Mouse (Mus musculus) adrenal gland, adult 8-10 months (tissue): Measurements from ENCODE around the gene P2ry12. TPM values are rescaled to one million over a fixed set of nuclear protein-coding genes. Genes with fewer than 3 reads are reported as not detected.

Experiments used
- DNase-seq: peaks from one replicate; pipeline ENCODE4 v3.0.0; 2022
- total RNA-seq, 4 experiments: library from RNA; stranded (reverse); gene quantifications; 2 replicates each; pipeline ENCODE4 v1.2.4; 2022

P2ry12 gene
- total RNA-seq: 1 to 10 TPM; 1.2 to 4.8 (median 2.4) TPM

DNA sequence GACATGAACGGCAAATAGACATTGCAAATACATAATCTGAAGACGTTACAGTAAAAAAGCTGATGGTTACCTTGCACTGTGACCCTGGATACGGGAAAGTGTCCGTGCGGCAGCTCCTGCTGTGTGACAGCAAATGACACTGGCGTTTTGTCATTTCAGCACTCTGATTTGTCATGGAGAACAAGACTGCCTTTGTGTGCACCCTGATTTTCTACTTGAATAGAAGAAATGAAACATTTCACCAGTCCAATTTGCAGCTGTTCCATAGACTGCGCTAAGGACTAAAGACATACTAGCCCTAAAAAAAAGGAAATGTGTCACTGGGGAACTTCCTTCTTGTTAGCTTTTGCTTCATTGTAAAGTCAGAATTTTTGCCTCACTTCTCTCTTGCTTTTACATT is at the start of gene P2ry12:
Gene P2ry12 (minus strand): TSS at position 168 of the 400 bp plus-strand sequence.
- no peak for DNase-seq

DNA sequence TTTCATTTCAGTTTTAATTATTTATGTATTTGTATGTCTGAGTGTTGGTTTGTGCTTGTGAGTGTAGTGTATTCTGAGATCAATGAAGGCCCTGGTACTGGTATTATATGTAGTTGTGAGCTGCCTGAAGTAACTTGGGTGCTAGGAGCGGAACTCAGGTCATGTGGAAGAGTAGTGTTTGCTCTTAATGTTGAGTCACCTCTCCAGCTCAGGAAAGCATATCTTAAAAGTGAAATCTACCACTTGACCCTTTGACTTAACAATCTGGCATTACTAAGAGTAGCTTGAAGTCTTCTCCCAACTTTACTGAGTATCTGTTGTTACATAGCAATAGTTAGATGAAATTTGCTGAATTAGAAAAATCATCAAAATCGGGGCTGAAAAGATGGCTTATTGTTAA is 42.8 kb upstream of the P2ry12 start:
- DNase-seq: no peak

DNA sequence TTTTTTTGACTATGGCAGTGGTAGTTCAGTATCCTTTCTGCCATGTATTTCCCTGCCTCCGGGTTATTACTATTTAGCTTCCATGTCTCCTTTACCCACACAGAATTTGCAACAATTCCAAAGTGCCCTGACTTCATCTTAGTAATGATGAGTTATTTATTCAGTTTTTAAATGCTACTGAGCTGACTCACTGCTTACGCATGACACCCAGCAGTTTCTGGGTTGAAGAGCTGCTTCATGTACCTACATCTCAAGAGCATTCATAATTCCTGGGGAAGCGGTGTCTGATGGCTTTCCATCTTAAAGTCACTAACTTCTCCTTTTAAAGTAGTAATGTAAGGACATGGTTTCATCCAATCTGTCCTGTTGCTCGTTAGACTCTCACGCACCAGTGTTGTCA is 42.3 kb upstream of the P2ry12 start:
- no peak for DNase-seq

DNA sequence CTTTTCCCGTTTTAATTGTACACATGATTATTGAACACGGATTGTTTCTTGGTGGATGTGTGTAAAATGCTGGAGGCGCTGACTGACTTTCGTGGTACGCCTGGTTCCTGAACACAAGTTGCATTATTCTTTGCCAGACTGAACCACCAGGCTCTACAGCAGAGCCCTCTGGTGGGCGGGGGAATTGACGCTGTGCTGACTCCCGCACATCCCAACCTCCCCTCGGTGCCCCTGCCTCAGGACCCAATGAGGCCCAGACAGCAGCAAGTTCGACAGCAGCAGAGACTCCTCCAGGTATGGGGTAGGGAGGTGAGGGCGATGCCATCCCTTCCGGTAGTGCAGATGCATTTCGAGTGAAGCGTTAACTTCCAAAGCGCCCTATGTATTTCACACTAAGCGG is 35.0 kb upstream of the P2ry12 start:
- no peak for DNase-seq

DNA sequence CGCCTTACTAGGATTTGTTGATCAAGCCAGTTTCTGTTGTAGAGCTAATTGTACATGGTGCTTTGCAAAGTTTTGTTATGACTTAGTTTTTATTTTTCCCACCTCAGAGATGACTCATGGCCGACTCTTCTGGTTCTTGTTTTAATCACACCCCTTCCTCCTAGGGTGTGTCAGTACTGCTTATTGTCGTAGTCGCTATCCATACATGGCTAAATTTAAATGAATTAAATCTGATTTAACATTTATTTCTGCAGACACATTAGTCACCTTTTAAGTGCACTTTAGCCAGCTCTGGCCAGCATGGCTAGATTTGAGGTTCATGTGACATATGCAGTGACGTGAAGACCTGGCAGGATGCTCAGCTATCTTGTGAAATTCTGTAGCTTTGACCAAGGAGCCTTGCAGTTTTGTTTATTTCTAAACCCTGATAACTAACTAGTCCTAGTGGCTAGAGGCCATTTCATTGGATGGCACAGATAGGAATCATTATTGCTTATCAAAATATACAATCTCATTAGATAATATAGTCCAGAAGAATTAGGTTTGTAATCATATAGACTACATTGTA is 34.0 kb upstream of the P2ry12 start:
- DNase-seq: no peak

DNA sequence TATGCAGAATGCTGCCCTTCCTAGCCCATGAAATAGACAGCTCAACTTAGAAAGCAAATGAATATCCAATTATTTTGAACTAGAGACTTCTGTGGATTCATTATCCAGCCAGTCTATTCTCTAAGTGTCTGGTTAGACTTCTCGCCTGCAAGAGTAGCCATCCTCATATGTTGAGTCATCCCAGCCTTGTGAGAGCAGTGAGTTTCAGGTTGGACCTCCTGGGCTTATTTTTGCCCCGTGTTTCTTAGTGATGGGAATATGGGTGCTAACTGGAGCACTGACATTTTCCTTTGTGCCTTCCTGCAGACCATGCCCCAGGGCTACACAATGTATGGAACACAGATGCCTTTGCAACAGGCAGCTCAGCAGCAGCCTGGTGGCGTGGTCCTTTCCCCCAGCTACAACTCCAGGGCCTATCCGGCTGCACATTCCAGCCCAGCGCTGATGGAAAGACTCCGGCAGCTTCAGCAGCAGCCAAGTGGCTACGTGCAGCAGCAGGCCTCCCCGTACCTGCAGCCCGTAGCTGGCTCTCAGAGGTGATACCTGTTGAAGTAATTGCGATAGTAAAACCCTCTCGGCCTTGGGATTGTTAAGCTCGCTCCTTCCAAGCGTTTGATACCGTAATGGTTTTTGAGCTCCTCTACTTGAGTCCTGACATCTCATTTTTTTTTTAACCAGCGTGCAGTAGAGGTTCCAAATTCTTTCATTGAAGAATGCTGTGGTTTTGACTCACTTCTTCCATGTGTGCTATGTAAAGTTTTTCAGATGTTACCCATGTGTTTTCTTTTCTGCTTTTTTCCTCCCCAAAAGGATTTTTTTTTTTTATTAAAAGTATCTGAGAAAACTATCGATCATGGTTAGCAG is 33.3 kb upstream of the P2ry12 start:
- no peak for DNase-seq

DNA sequence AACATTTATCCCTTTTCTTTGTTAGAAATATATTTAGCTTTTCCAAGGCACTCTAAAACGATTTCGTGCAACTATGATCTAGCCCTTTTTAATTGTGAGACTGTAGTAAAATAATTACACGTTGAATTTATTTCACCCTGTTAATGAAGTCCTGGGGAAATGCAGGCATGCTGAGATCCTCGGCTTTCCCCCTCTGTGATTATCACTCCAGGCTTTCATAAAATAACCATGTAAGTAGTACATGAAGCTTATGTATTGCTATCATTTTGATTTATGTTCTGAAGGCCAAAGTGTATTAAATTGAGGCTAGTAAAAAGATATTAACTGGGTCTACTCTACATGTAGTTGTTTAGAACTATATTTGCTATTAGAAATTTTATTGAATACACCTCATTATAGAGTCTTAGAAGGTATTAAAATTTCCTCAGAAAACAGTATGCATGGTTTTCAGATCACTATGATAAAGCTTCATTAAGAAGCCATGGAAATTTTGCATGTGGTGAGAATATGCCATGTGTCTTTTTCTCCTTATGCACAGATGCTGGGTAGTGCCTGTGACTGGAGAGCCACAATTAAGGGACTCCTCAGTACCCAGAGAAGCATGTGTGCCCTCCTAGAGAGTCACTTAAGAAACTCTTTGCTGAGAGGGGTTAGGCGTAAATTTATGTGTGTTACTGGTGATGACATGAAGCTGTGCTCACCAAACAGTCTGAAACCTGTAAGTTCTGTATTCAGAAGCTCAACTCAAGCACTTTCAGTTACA is 30.9 kb upstream of the P2ry12 start:
- no peak for DNase-seq

DNA sequence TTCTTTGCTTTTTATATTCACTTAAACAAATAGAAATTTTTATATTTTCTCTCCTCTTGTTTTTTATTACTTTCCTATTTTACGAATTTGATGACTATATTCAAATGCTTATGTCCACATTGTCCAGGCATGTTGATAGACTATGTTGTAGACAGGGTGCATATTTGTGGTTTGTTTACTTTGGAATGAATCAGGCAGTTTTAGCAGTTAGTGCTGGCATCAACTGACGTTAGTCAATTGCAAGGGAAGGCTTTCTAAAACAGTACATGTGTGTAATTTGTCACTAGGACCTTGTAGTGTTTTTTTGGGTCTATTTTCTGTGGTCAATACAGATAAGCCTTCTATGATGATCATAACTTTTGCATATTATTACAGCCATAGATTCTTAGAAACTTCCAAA is 27.9 kb upstream of the P2ry12 start:
- no peak for DNase-seq

DNA sequence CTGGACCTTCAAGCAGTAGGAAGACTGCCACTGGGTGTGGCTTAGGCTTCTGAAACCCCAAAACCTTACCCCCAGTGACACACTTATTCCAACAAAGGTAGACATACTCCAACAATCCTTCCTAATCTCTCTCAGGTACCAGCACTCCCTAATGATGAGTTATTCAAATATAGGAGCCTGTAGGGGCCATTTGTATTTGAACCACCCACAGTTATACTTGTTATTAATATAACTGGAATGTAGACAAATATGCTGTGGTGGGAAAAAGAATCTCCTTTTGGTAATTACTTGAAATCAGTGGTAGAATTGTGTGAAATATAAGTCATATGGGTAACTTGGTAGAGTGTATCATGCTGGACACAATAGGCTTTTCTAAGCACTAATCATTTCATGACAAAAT is 15.9 kb upstream of the P2ry12 start:
- no peak for DNase-seq

DNA sequence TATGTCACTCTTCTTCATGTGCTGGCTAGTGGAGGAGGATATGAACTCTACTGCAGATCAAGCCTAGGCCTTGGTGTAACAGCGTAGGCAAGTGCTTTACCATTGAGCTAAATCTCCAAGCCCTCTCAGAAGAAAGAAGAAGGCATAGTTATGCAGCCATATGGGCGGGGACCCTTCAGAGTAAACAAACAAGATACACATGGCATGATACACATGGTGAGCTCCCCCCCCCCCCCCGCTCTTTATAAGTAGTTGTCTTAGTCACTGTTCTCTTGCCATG is 15.5 kb upstream of the P2ry12 start:
- no peak for DNase-seq

DNA sequence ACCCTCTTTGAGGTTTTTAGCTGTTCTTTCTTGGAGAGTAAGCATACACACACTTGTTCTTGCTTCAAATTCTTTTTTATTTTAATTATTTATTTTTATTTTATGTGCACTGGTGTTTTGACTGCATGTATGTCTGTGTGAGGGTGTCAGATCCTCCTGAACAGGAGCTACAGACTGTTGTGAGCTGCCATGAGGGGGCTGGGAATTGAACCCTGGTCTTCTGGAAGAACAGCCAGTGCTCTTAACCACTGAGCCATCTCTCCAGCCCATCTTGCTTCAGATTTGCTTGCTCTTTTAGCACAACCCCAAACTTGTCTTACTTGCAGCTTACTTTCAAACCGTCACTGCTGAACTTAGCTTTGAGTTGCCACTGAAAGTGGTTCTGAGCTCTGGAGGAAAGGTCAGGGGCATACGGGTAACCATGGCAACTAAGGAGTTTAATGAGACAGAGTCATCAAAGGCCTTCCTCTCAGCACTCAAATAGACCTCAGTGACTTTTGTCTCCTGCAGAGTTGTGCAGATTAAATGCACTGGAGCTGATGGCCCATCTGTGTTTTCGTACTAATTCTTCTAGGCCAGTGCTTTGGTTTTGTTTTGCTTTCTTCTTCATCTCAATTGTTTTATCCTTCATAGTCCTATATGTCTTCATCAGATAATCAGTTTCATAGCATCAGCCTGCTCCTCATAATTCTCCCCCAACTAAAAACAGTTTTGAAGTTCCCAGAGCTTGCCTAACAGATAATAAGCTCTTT is 15.0 kb upstream of the P2ry12 start:
- peak; percentile 61 for DNase-seq

DNA sequence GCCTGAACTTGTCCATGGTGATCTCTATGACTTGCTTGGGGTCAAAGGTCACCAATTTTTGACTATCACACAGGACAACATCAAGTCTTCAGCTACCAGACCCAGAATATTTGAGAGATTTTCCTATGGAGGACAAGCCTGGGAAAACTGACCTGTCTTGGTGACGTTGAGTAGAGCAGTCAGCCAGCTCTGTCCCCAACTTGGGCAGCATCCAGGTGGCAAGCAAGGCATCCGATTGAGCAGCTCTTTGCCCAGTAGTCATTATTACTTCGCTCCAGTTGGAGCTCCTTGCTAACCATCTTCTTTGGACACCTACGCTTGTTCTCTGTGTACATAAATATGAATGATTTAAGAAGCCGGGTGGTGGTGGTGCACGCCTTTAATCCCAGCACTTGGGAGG is 8.1 kb upstream of the P2ry12 start:
- DNase-seq: no peak

DNA sequence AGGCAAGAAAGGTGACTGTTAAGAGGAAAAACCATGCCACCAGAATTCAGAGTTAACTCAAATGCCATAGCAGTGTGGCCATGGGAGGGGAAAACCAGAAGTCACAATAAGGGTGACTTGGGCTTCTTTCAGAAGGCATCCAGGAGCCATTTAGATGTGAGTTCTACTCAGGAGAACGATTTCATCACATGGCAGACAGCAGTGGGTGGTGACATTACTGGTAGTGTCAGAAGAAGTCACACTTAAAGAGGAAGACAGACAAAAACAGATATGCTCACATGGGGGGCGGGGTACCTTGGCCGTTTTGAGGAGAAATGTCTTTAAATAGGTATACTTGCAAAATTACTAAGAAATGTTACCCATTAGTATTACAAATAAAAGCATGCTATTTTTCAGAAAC is 1.3 kb upstream of the P2ry12 start:
- DNase-seq: no peak

DNA sequence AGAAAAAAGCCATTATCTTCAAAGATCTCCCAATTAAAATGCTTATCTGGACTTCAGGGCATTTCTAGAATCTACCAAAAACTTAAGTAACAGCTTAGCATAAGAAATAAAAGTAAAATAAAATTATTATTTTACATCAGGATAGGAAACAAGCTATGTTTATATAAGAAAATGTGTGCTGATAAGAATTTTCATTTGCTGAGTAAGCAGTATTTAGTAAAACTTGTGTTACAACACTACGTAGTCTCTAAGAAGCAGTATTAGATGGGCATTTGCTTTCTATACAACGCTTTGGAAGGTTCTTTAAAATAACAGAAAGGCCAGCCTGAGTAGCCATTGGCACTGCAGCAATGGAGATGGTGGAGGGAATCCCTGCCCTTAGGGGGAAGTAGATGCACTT is 746 bp upstream of the P2ry12 start:
- DNase-seq: no peak

DNA sequence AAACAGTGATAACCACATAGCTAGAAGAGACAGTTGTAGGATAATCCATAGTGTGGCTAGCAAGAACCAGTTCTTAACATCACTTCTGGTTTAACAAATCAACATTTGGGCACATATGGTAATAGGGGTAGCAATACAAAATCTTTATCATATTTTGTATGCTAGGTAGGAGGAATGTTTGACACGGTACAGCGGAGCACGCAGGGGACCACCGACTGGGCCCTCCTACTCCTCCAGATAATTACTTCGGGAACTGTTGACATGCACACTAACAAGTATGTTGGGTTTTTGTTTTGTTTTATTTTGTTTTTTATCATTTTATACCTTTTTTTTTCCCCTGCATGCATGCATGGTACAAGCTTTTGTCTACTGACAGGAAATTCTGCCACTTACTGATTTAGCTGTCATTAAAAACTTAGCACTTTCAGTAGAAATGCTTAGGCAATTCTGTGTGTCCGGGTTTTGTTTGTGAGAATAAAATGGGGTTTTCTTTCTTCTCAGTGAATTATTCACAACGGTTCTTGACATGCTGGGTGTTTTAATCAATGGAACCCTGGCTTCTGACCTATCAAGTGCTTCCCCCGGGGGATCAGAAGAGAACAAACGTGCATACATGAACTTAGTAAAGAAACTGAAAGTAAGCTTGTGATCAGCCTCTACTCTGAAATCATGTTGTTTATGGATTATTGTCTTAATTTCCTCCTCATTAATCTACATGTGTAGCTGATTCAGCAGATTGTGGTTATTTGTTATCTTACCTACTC is 780 bp downstream of the P2ry12 start:
- no peak for DNase-seq

DNA sequence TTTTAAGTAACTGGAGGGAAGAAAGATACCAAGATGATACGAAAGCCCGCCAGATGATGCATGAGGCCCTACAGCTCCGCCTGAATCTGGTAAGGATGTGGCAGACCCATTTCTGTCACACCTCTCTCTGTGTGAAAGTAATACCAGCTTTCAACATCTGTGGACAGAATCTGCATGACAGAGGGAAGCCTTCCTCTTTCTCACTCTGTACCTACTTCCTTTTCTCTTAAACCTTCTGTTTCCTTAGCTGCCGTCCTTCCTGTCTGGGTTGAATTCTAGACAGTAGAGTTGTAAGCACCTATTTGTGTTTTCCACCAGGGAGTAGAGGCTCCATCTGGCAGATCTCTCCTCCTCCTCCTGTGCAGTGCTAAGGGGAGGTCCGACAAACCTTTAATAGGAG is 1.9 kb downstream of the P2ry12 start:
- no peak for DNase-seq

DNA sequence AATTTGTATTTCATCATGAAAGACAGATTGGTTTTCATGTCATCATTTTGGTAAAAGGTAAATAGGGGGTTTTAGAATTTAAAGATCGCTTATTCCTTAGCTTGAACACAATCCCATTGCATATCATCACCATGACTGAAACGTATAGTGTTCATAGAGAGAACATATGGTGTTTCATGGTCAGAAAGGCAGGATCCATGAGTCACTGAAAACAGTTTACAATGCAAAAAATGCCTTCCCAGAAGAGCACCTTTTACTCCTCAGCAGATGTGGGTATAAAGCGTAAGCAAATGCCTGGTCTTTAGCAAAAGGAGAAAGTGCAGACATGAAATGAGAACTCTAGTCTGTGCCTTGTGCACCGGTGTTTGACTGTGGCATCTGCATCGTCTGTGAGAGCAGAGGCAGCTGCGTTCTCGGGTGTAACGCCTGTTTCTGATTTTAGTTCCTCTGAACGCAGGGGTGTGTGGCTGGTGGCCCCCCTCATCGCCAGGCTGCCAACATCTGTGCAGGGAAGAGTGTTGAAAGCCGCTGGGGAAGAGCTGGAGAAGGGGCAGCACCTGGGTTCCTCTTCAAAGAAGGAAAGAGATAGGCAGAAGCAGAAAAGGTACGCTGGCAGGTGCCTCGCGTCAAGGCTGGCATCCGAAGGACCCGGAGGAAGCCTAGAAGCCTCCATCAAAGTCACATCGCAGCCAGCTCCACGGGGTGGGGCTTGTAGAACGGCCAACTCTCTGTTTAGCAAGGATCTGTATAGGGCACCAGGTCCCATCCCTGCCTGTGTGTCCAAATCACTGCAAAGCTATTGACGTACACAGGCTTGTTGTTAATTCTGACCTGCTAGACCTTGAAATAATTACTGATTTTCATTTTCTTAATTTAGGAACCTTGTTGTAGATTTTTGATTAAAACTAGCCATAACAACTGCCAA is 4.7 kb downstream of the P2ry12 start:
- DNase-seq: no peak

DNA sequence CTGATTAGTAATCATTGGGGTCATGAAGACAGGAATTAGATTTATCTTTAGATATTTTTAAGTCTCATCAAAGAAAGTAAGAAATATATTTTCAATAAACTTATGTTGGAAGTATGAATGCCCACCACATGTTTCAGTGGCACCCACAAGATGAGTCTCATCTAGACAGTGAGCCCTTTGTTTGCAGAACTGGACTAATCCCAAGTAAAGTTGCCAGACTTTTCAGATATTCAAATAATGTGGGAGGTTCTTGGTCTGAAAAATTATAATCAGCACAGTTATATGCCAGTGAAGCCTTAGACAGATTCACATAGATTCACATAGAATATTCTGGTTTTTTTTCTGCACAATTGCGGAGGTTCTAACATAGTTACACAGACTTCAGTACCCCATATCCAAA is 12.2 kb downstream of the P2ry12 start:
- DNase-seq: no peak

DNA sequence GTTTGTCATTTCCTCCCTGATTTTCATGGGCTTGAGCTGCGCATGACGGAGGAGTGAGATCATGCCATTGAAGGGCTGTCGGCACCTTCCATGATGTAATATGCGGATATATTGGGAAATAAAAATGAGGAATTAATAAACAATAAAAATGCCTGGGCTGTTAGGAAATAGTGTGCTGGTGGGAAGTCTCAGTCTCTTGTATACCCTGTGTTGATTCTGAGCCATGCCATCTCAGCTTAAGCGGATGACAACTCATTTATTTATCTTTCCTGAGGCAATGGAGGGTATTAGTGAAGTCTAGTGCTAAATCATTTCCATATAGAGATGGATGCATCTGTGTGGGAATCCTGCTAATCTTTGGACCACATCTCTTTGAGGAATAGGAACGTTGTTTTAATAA is 14.6 kb downstream of the P2ry12 start:
- DNase-seq: no peak

DNA sequence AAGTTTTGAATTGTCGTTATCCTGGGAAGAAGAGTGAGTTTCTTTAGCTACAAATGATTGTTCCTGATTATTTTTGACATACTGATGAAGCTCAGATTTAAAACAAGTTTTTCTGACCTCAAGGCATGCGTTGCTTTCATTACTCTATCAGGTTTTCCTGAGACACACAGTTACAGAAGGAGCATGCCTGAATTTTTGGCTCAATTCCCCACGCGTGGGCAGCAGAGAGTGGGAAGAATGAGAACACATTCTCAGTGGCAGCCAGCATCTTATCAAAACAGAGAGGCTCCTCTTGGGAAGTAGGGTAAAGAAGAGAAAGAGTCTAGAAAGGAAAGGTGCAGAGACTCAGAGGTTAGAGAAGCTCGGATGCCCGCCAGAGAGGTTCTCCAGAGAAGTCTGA is 19.3 kb downstream of the P2ry12 start:
- no peak for DNase-seq

DNA sequence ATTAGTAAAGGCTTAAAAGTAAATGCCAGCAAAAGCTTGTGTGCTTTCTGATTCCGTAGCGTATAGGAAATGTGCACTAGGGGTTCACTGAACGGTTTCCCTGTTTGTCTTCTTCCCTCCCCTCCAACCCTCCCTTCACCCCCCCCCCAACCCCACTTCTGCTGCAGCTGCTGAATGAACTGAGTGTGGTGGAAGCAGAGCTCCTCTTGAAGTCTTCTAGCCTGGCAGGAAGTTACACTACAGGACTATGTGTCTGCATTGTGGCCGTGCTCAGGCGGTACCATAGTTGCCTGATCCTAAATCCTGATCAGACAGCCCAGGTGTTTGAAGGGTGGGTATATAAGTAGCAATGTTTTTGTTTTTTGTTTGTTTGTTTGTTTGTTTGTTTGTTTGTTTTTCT is 27.8 kb downstream of the P2ry12 start:
- DNase-seq: no peak
